Mouse (Mus musculus) urinary bladder, postnatal 14 days (tissue): ENCODE results near the gene Sstr3.

Experiments
- DNase-seq: peaks from one replicate; pipeline ENCODE4 v3.0.0; 2021; ENCODE audit warnings: low spot score

The Sstr3 gene

DNA sequence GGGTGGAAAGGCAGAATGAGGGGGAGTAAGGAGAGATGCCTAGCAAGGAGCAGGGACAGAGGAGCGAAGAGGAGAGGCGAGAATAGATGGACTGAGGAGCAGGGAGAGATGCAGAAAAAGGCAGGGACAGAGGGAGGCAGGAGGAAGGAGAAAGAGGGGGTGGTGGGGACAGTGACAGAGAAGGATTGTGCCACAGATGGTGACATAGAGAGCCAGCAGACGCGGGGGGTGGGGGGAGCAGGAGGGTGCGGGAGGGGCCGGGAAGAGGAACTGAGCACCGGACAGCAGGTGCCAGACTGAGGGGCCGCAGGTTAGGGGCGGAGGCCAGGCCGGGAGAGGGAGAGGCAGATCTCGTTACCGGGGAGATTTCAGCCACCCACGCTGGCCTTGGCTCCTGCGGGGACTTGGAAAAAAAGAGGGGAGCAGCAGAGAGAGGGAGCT, at the start of gene Sstr3:
Gene Sstr3 (minus strand): TSS at position 125 of the 441 bp plus-strand sequence.
- DNase-seq, result no peak

DNA sequence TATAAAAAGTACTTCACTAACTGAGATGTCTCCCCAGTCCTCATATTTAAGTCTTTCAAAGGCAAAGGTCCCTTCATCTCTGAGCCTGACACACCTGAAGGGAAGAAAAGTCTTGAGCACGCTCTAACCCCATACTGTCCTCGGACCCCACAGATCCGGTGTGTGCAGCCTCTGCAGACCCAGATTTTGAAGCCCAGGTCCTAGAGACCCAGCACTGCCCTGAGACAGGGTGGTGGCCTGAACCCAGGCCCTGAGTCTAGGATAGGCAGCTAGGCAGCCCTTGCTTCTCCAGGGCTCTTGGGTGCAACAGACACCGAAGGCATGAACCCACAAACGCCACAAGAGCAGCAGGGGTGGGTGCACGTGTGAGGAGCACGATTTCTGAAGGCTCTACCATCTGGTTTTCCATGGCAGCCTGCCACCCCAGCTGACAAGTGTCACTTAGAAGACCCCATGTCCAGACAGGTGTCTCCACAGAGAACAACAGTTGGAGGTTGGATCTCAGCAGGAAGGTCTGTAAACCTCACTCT, 49.5 kb upstream of the Sstr3 start:
- DNase-seq, result no peak

GRCm38 (mm10) chr15:78592452-78592968, 48.0 kb upstream of the Sstr3 start:
- DNase-seq, result no peak

GRCm38 (mm10) chr15:78591680-78592451, 47.4 kb upstream of the Sstr3 start:
- DNase-seq, result no peak

- no peak for DNase-seq
Measured at GRCm38 (mm10) chr15:78590785-78591184, 46.3 kb upstream of the Sstr3 start.

DNA sequence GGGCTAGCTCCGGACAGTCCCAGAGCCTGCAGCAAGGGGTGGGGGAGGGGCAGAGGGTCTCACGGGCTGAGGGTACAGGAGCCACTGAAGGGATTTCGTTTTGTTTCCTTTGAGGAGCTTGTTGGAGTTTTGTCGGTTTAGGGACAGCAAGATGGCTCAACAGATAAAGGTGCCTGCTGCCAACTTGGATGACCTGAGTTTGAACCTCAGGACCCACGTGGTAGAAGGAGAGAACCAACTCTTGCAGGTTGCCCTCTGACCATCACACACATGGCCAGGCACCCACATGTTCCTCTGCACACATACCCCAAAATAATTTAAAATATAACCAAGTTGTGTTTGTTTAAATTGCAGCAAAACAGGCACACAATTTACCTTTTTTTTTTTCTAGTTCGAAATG, 45.5 kb upstream of the Sstr3 start:
- DNase-seq, result no peak

DNA sequence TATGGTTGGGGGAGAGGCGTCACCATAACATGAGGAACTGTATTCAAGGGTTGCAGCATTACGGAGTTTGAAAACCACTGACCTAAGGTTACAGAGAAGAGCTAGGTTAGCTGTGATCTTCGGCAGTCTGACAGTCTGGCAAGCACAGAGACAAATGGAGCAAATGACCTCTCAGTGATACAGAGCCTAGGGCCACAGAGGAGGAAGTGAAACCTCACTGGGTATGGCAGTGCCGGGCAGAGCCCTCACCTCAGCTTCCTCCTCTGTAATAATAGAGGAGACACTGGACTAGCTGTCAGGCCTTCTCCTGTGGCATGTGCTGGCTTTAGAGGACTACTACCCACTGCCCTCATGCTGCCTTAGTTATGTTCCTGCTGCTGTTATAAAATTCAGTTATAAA, 44.4 kb upstream of the Sstr3 start:
- DNase-seq, result no peak

GRCm38 (mm10) chr15:78588049-78588448, 43.6 kb upstream of the Sstr3 start:
- DNase-seq, result no peak

DNA sequence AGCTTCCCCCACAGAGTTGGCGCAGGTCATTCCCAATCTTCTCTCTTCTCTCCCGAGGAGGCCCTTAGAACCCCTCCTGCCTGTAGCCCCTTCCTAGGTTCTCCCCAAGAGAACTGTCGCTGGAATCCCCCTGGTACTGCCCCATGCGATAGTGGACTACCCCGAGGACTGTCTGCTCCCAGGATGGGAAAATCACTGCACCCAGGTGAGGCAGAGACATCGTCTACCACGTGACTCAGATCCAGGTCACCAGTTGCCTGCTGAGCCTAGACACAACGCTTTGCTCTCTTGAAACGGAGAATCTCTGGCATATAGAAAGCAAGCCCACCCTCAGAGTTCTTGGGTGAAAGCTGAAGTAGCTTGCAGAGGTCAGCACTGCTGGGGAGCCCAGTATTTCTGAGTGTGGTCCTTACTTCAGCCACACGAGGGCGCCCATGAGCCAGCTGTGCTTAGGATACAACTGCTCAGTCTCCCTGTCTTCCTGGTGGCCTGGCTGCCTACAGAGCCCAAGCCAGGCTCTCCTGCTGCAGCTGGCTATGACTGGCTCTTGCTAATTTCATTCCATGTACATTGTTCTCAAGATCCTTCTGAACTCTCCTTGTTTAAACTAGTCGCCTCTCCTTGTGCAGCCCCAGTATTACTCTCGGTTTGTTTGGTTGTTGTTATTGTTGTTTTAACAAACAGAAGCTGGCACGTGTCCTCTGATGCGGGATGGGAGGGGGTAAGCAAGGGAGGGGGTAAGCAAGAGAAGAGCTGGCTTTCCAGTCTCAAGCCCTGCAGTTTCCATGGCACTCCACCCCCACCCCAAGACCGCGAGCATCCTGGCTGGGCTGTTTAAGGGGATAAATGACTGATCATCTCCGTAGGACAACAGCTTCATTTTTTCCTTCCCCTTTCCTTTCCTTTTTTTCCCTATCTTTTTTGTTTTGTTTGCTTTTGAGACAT, 42.8 kb upstream of the Sstr3 start:
- peak; percentile 85 for DNase-seq

GRCm38 (mm10) chr15:78585404-78585803, 40.9 kb upstream of the Sstr3 start:
- no peak for DNase-seq

DNA sequence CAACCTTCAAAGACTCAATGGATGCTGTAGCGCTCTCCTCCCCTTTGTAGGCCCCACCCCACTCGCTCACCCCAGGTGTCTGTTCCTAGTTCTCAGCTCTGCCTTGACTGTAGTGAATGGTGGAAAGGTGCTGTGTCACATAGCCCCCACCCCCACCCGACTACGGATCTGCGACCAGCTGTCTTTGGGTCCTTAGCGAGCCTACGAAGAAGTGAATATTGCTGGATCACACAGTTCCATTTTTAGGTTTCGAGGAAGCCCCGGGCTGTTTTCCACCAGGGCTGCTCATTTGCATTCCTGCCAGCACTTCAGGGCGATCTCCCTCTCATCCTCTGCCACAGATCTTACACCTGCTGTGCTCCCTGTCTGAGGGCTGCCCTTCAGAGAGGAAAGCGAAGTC, 38.9 kb upstream of the Sstr3 start:
- no peak for DNase-seq

DNA sequence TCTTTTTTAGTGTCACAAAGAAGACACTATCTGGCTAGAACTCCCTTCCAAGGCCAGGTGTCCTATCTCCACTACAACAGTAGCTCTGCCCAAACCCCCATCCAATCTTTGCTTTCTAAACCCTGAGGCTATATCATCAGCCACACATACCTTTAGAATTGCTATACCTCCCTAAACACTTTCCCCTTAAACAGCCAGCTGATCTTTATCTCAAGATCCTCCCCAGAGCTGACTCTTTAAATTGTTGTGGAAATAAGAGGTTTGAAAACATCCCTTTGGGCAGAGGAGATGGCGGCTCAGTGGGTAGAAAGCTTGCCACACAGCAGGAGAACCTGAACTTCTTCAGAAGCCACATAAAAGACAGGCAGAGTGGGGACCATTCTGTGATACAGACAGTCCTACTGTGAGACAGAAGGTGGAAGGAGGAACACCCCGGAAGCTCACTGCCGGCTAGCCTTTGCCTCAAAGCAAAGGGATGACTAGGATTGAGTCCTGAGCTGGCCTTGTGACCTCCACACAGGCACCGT, 31.9 kb upstream of the Sstr3 start:
- DNase-seq, result no peak

- no peak for DNase-seq
Measured at GRCm38 (mm10) chr15:78572658-78573397, 28.3 kb upstream of the Sstr3 start, which contains the start of gene Rac2. Gene Rac2, minus strand, starts transcription at chr15:78572783.

- DNase-seq, result no peak
Measured at GRCm38 (mm10) chr15:78572270-78572600, 27.8 kb upstream of the Sstr3 start.

GRCm38 (mm10) chr15:78571554-78572269, 27.2 kb upstream of the Sstr3 start:
- no peak for DNase-seq

DNA sequence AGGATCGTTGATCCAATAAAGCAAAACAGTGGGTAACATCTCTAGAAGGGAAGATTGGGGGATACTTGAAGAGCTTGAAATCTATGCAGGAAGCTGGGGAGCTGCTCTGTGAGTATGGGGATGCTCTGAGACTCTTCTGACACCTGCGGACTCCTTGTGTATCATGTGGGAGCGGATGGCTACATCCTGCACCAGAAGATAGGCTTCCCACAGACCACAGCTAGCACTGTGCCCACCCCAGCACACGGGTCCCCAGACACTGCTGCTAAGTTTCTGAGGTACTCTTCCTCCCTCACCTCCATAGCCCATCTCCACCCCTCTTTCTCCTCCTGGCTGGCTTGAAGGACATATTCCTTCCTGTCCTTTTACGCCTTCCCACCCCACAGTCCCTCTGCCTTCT, 25.7 kb upstream of the Sstr3 start:
- no peak for DNase-seq

DNA sequence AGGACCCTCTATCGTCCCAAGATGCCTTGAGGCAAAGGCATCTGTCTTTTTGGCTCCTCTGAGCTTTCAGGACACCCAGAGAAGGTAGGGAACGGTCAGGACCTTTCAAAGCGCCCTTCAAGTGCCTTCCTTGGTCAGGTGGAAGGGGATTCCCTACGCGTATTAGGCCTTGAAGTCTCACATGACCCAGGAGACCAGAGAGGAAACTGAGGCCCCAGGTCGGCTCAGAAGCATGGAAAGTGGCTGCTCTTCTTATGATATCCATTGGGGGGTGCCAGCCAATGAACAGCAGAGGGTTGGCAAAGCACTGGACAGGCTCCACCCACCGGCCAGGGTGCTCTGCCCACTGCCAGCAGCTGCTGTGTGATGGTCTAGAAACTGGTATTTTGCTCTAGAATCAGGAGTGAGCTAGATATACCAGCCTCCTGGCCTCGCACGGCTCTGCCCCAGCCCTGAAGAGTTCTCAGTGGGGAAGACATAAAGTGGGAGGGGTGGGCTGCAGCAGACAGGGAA, 23.2 kb upstream of the Sstr3 start:
- DNase-seq, result no peak

DNA sequence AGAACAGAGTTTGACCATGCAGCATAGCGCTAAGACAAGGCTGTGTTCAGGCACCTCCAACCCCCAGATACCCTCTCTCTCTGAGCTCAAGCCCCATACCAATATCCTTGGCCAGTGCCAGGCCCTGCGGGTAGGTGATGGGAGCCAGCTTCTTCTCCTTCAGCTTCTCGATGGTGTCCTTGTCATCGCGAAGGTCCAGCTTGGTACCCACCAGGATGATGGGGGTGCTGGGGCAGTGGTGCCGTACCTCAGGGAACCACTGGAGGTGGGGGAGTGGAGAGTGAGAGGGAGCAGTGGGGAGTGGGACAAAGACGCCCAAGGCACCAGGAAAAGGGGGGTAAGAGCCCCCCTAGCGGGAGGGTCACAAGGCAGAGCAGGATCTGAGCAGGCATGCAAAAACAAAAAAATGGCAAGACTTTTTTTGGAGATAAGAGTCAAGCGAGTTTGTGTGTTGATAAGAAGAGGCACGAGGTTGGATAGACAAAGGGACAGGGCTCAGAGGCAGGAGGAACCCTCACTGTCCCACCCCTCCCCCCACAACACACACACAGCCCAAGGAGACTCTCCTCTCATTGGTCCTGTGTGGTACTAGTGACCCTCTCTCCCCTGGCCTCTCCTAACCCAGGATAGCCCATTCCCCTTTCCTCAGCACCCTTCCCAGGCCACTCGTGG, 20.4 kb upstream of the Sstr3 start:
- no peak for DNase-seq

GRCm38 (mm10) chr15:78563937-78564336, 19.5 kb upstream of the Sstr3 start:
- DNase-seq, result no peak

DNA sequence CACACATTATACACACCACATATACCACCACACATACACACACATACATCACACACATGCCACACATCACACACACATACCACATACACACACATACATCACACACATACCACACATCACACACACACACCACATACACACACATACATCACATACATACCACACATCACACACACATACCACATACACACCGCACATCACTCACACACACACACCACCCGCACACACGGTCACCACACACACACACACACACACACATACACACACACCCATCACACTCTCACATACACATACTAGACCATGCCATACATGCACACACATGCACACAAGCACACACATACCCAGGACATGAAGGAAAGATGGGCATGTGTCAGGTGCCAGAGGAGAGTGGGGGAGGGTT, 18.9 kb upstream of the Sstr3 start:
- DNase-seq, result no peak
